Mouse (Mus musculus): ENCODE results near the gene Iqschfp. TPM values are rescaled to one million over a fixed set of nuclear protein-coding genes. Genes with fewer than 3 reads are reported as not detected.

Gene Iqschfp
- polyA plus RNA-seq, 1 experiment, result 7.6 TPM

DNA sequence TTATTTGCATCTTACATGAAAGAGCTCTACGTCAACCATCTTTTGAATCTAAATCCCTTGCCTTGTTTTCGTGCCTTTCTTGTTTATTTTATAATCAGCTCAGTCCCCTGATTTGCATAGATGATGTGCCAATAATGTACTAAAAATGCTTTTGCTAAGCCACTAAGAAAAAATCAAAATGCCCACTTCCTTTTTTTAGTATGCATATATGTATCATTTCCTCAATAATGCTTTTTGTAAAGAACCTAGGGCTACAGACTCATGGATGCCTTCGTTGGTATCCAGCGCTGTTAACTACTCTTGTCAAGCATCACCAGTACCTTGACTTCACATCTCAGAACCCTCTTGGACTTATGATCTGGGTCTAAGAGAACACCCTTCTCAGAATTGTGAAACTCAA lies 741.5 kb downstream of the Iqschfp start:
- no peak for TF ChIP-seq POLR2A (IDR thresholded peaks at IDR 0.05; ENCODE audit: borderline replicate concordance, extremely low read depth, insufficient read depth, insufficient read length, poor library complexity, severe bottlenecking)
- no peak for TF ChIP-seq CTCF (IDR thresholded peaks at IDR 0.05; ENCODE audit: borderline replicate concordance, extremely low read depth, insufficient read depth, insufficient read length)
- DNase-seq (ENCODE audit: low read depth), result no peak

DNA sequence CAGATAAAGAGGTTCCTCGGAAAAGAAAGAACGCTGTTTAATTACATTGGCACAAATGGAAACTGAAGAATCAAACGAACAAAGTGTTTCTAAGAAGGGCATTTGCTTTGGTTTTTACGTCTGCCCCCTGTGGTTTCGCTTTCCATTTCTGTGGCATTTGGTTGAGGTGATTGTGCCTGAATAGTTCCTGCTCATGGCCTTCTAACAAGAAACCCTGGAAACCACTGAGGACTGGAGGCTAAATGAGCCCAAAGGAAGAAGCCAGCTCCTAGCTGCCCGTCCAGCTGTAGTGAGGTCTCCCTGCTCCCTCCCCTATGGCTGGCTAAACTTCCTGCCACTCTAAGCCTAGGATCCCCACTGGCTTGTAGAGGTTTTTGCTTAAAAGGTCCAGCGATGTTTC lies 745.9 kb downstream of the Iqschfp start:
- TF ChIP-seq CTCF (IDR thresholded peaks at IDR 0.05; ENCODE audit: borderline replicate concordance, extremely low read depth, insufficient read depth, insufficient read length) (no peak), POLR2A (IDR thresholded peaks at IDR 0.05; ENCODE audit: borderline replicate concordance, extremely low read depth, insufficient read depth, insufficient read length, poor library complexity, severe bottlenecking) (no peak)
- DNase-seq (ENCODE audit: low read depth), result peak; percentile 66

DNA sequence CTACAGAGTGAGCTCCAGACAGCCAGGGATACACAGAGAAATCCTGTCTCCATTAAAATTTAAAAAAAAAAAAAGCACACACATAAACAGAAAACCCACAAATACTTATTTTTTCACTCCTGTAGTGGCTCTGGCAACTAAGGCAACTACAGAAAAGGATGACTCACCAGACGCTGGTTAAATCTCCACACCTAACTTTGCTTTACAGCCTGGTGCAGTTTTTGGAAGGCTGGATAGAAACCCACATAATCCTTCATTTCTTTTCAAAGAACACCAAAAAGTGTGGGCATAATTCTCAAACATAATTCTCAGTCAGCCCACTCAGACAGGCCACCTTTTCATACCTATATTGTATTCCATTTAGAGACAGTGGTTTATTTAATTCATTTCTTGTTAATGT lies 746.7 kb downstream of the Iqschfp start:
- TF ChIP-seq POLR2A (IDR thresholded peaks at IDR 0.05; ENCODE audit: borderline replicate concordance, extremely low read depth, insufficient read depth, insufficient read length, poor library complexity, severe bottlenecking) (no peak), CTCF (IDR thresholded peaks at IDR 0.05; ENCODE audit: borderline replicate concordance, extremely low read depth, insufficient read depth, insufficient read length) (no peak)
- DNase-seq (ENCODE audit: low read depth), result no peak

DNA sequence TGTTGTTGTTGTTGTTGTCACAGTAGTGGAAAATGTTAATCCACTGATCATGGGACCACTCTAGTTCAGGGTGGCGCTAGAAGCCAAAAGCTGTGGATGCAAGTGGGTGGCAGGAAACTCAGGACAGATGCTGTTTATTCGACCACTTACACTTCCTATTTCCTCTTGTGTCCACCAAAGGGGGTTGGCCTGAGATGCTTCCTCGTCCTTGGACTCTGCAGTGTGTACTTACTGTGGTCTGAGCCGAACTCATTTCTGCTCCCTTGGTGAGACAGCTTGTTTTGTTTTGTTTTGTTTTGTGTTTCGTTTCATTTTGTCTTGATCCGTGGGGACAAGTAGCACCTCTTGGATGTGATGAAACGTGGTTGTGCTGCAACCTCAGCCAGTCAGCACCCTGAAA lies 750.9 kb downstream of the Iqschfp start:
- TF ChIP-seq POLR2A (IDR thresholded peaks at IDR 0.05; ENCODE audit: borderline replicate concordance, extremely low read depth, insufficient read depth, insufficient read length, poor library complexity, severe bottlenecking), result no peak
- DNase-seq (ENCODE audit: low read depth), result no peak

DNA sequence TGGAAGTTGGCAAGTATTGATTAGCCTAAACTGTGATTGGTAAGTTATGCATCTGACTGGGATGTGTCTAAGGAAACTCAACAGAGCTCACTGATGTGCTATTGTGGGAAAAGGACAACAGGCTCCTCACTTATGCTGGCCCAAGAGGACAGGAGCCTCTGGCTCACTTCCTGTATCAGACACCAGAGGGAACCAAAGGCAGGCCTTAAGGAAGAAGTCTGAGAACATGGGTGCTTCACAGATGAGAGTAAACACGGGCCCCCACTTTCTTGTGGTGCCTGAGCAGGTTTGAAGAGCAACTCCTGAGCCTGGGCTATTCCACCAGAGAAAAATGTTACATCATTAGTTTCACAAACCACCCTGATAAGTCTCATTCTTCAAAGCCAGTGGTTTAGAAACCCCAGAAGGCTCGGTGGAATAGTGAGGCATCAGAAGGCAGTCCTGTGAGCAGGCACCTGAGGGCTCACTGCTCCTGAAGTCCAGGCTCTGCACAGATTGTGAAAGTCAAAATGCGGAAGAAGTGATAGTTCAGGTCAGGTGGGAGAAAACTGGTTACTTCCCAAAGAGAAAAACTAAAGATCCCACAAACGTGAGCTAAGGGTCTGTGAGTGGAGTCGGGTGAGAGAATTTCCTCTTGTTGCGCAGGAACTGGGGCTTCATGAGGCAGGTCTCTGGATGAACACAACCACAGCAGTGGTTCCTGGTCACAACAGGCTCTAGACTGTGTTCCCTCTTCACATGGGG lies 754.5 kb downstream of the Iqschfp start:
- no peak for TF ChIP-seq POLR2A (IDR thresholded peaks at IDR 0.05; ENCODE audit: borderline replicate concordance, extremely low read depth, insufficient read depth, insufficient read length, poor library complexity, severe bottlenecking)
- no peak; the same call in 1 of the 2 replicates for TF ChIP-seq CTCF (IDR thresholded peaks at IDR 0.05; ENCODE audit: borderline replicate concordance, extremely low read depth, insufficient read depth, insufficient read length)
- no peak for DNase-seq (ENCODE audit: low read depth)

DNA sequence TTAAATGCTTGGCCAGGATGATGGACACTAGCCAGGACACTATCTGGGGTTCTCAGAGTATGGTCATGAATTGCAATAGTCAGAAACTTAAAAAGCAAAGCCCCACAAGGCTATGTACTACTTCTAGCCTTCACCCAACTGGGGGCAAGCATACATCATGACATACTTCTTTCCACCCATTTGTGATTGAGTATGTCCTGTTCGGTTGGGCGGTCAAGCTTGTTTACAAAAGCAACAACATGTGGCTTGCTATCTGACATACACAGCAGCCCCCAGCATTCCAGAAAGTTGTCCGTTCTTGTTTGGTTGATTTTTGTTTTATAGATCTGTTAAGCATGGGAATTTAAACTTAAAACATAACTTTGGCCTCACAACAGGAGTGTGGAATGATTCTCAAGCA lies 755.2 kb downstream of the Iqschfp start:
- TF ChIP-seq POLR2A (IDR thresholded peaks at IDR 0.05; ENCODE audit: borderline replicate concordance, extremely low read depth, insufficient read depth, insufficient read length, poor library complexity, severe bottlenecking), result no peak
- TF ChIP-seq CTCF (IDR thresholded peaks at IDR 0.05; ENCODE audit: borderline replicate concordance, extremely low read depth, insufficient read depth, insufficient read length), result no peak

DNA sequence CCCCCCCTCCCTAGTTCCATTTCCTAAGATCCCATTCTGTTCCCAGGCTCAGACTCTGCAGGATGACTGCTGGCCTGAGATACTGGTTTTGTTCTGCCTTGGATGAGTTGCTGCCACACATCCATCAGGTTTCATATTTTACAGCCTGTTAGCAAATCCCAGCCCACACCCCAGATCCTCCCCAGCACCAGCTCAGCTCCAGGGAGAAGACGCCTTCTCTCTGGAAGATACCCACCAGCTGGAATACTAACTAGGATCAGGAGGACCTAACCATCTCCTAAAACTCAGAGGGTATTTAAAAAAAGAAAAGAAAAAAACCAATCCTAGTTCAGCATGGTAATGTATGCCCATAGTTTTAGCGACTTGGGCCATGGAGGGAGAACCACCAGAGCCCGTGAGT lies 758.2 kb downstream of the Iqschfp start:
- no peak for DNase-seq (ENCODE audit: low read depth)
- TF ChIP-seq POLR2A (IDR thresholded peaks at IDR 0.05; ENCODE audit: borderline replicate concordance, extremely low read depth, insufficient read depth, insufficient read length, poor library complexity, severe bottlenecking) (no peak), CTCF (IDR thresholded peaks at IDR 0.05; ENCODE audit: borderline replicate concordance, extremely low read depth, insufficient read depth, insufficient read length) (no peak)

More for the DNA sequence above, 755.2 kb downstream of the Iqschfp start:
- DNase-seq (ENCODE audit: low read depth), result no peak

DNA sequence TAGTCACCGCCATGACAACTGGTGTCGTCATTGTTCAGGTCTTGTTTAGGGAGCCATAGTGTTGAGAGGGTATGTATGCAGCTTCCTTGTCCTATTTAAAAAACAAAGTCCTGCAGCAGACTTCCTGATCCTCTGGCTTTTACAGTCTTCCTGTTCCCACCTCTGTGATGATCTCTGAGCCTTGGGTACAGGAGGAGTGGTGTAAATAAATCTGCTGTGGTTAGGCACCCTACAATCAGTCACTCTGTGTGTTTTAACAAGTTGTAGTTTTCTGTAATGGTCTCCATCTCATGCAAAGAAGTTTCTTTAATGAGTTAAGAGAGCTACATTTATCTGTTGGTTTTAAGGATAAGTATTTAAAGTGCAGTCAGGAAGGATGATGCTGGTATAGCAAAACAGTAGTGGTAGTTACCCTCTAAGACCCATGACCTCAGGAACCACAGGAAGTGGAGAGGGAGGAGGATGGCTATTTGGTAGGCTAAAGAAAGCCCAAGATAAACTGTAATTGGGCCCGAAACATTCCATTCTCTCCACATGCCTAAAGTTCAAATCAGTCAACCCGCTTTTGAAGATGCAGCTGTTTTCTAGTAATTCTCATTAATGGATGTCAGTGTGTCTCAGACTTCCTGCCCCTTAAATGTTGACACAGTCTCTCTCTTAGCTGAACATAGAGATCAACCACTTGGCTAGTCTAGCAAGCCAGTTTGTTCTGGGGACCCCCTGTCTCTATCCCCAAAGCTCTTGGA lies 764.7 kb downstream of the Iqschfp start:
- no peak for TF ChIP-seq CTCF (IDR thresholded peaks at IDR 0.05; ENCODE audit: borderline replicate concordance, extremely low read depth, insufficient read depth, insufficient read length)
- no peak for DNase-seq (ENCODE audit: low read depth)

DNA sequence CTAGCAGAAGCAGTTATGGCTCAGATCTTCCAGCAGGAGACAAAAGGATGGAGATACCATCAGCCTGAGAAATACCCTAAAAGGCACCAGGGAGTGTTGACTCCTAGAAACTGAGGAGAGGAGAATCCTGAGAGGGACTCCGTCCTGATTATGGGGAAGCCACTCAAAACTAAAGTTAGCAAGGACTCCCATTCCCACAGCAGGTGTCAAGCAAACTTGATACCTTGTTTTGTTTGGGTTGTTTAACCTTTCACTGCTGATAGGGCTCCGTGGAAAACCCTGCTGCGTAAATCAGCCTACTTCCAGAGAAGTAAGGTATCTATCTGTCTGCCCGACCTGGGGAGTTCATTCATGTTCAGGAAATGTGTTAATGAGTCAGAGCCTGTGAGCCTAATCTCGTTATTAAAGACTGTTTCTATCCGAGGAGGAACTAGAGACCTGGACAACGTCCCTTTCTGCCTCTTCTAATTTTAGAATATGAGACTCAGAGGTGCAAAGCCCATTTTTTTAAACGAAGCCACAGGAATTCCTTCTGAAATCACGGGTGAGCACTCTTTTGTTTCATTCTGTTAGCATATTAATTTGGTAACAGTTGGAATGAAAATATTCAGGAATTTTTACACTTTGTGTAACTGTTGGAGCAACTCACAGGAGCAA lies 765.7 kb downstream of the Iqschfp start:
- DNase-seq (ENCODE audit: low read depth), result no peak
- TF ChIP-seq POLR2A (IDR thresholded peaks at IDR 0.05; ENCODE audit: borderline replicate concordance, extremely low read depth, insufficient read depth, insufficient read length, poor library complexity, severe bottlenecking) (no peak), CTCF (IDR thresholded peaks at IDR 0.05; ENCODE audit: borderline replicate concordance, extremely low read depth, insufficient read depth, insufficient read length) (no peak)

DNA sequence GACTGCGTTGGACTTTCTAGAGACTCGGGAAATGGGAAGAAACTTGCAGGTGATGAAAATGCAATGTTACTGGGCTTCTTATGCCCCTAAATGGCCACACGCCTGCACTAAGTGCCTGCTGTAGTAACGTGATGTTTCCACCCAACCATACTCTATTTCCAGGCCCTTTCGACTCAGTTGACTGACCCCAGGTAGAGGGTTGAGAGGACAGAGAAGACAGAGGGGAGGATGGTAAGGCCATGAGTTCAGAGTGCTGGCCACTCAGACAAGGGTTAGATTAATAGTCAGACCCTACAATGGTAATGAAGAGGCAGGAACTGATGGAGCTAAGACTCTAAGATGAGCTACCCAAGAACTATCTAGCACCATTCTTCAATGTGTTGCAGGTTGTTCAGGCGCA lies 768.0 kb downstream of the Iqschfp start:
- DNase-seq (ENCODE audit: low read depth), result no peak
- TF ChIP-seq POLR2A (IDR thresholded peaks at IDR 0.05; ENCODE audit: borderline replicate concordance, extremely low read depth, insufficient read depth, insufficient read length, poor library complexity, severe bottlenecking) (no peak), CTCF (IDR thresholded peaks at IDR 0.05; ENCODE audit: borderline replicate concordance, extremely low read depth, insufficient read depth, insufficient read length) (no peak)

DNA sequence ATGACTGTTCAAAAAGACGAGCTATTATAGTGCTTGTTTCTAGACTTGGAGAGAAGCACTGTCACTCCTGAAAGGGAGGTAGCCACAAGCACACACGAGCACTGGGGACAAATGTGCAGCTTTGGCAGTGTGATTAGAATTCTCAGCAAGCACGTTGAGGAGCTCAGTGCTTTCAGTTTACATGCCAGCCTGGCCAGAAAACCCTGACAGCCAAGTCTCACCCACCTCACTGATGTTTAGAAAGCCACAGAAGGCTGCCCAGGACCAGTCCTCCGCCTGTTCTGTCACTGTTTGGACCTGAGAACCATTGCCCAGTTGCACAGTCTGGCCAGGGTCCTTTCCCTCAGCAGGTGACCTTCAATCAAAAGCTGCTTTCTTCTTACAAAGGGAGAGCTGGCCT lies 768.5 kb downstream of the Iqschfp start:
- TF ChIP-seq CTCF (IDR thresholded peaks at IDR 0.05; ENCODE audit: borderline replicate concordance, extremely low read depth, insufficient read depth, insufficient read length) (no peak), POLR2A (IDR thresholded peaks at IDR 0.05; ENCODE audit: borderline replicate concordance, extremely low read depth, insufficient read depth, insufficient read length, poor library complexity, severe bottlenecking) (no peak)
- no peak for DNase-seq (ENCODE audit: low read depth)

All from brain, embryonic 14.5 days (tissue).